Mouse (Mus musculus): ENCODE data around the gene Coro2a. TPM values are rescaled to one million over a fixed set of nuclear protein-coding genes. Genes with fewer than 3 reads are reported as not detected.
"Not testable (repeated sequence)": the region's sequence is repeated elsewhere in the genome, so short reads cannot be mapped to it uniquely, and the experiment has no call there.

Gene Coro2a
- polyA plus RNA-seq, 1 experiment from 2014 or later = 5.2 TPM

GRCm38 (mm10) chr4:46582024-46582423, 20.0 kb downstream of the Coro2a start:
- H3K27me3 ChIP-seq (ENCODE audit: control insufficient read depth, insufficient read depth, low read depth, low read length); H3K27ac ChIP-seq (ENCODE audit: low read length); H3K9me3 ChIP-seq (ENCODE audit: control insufficient read depth, low read length); H3K4me2 ChIP-seq (ENCODE audit: low read depth, low read length); H3K9ac ChIP-seq (ENCODE audit: low read length); H3K4me1 ChIP-seq (replicated peaks; ENCODE audit: control insufficient read depth, insufficient read depth, low read length); ATAC-seq (ENCODE audit: low read depth); H3K36me3 ChIP-seq (ENCODE audit: control insufficient read depth, insufficient read depth, low read length); H3K4me3 ChIP-seq (ENCODE audit: low read length): not testable (repeated sequence)
- 86% methylated on average over 9 of the region's 9 CpGs for WGBS

DNA sequence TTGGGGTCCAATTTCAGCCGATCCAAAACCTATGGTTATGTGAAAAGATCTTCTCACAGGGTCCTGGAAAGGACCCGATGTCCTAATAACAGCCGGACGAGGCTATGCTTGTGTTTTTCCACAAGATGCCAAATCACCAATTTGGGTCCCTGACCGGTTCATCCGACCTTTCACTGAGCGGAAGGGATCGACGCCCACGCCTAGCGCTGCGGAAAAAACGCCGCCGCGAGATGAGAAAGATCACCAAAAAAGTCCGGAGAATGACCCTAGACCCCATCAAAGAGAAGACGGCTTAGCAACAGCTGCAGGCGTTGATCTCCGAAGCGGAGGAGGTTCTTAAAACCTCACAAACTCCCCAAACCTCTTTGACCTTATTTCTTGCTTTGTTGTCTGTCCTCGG, 20.4 kb downstream of the Coro2a start:
- H3K27ac ChIP-seq (ENCODE audit: low read length); H3K9me3 ChIP-seq (ENCODE audit: control insufficient read depth, low read length); ATAC-seq (ENCODE audit: low read depth); H3K27me3 ChIP-seq (ENCODE audit: control insufficient read depth, insufficient read depth, low read depth, low read length); H3K4me1 ChIP-seq (replicated peaks; ENCODE audit: control insufficient read depth, insufficient read depth, low read length); H3K4me2 ChIP-seq (ENCODE audit: low read depth, low read length); H3K4me3 ChIP-seq (ENCODE audit: low read length); H3K36me3 ChIP-seq (ENCODE audit: control insufficient read depth, insufficient read depth, low read length); H3K9ac ChIP-seq (ENCODE audit: low read length): not testable (repeated sequence)
- 92% methylated on average over 22 of the region's 22 CpGs for WGBS

DNA sequence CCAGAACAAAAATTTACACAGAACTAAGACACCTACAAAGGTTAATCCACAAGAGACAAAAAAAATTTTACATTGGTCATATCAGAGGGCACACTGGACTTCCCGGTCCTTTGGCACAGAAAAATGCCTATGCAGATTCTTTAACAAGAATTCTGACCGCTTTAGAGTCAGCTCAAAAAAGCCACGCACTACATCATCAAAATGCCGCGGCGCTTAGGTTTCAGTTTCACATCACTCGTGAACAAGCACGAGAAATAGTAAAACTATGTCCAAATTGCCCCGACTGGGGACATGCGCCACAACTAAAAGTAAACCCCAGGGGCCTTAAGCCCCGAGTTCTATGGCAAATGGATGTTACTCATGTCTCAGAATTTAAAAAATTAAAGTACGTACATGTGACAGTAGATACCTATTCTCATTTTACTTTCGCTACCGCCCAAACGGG, 21.2 kb downstream of the Coro2a start:
- not testable (repeated sequence) for H3K4me2 ChIP-seq (ENCODE audit: low read depth, low read length); H3K9ac ChIP-seq (ENCODE audit: low read length); H3K36me3 ChIP-seq (ENCODE audit: control insufficient read depth, insufficient read depth, low read length); ATAC-seq (ENCODE audit: low read depth); H3K4me3 ChIP-seq (ENCODE audit: low read length); H3K9me3 ChIP-seq (ENCODE audit: control insufficient read depth, low read length); H3K27me3 ChIP-seq (ENCODE audit: control insufficient read depth, insufficient read depth, low read depth, low read length); H3K27ac ChIP-seq (ENCODE audit: low read length); H3K4me1 ChIP-seq (replicated peaks; ENCODE audit: control insufficient read depth, insufficient read depth, low read length)
- WGBS = 91% methylated on average over 15 of the region's 15 CpGs

DNA sequence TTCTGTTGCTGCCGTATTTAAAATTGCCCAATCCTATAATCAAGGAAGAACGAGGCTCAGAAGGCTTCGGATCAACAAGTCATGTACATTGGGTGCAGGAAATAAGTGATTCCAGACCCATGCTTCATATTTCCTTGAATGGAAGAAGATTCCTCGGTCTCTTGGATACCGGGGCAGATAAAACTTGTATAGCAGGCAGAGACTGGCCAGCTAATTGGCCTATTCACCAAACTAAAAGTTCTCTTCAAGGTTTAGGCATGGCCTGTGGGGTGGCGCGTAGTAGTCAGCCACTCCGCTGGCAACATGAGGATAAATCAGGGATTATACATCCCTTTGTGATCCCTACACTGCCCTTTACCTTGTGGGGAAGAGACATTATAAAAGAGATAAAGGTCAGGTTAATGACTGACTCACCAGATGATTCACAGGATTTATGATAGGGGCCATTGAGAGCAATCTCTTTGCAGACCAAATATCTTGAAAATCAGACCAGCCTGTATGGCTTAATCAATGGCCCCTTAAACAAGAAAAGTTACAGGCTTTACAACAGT, 23.1 kb downstream of the Coro2a start:
- H3K27ac ChIP-seq (ENCODE audit: low read length); ATAC-seq (ENCODE audit: low read depth); H3K9ac ChIP-seq (ENCODE audit: low read length); H3K4me1 ChIP-seq (replicated peaks; ENCODE audit: control insufficient read depth, insufficient read depth, low read length); H3K4me2 ChIP-seq (ENCODE audit: low read depth, low read length); H3K4me3 ChIP-seq (ENCODE audit: low read length); H3K36me3 ChIP-seq (ENCODE audit: control insufficient read depth, insufficient read depth, low read length); H3K9me3 ChIP-seq (ENCODE audit: control insufficient read depth, low read length); H3K27me3 ChIP-seq (ENCODE audit: control insufficient read depth, insufficient read depth, low read depth, low read length): not testable (repeated sequence)
- WGBS = 89% methylated on average over 8 of the region's 8 CpGs

- Histone ChIP-seq H3K36me3 (ENCODE audit: control insufficient read depth, insufficient read depth, low read length) (no peaks in the 10 kb centered on the region), H3K4me3 (ENCODE audit: low read length) (no peak overlapping the region), H3K9ac (ENCODE audit: low read length) (no peak overlapping the region), H3K27ac (ENCODE audit: low read length) (no peak overlapping the region), H3K4me2 (ENCODE audit: low read depth, low read length) (no peak overlapping the region), H3K27me3 (ENCODE audit: control insufficient read depth, insufficient read depth, low read depth, low read length) (no peaks in the 10 kb centered on the region), H3K4me1 (replicated peaks; ENCODE audit: control insufficient read depth, insufficient read depth, low read length) (no peaks in the 10 kb centered on the region), H3K9me3 (ENCODE audit: control insufficient read depth, low read length) (peaks cover 10% of the 10 kb centered on the region)
- WGBS = 65% methylated on average over 1 of the region's 1 CpGs
- ATAC-seq (ENCODE audit: low read depth) = no peak
Measured at GRCm38 (mm10) chr4:46578228-46578627, 23.8 kb downstream of the Coro2a start.

- not testable (repeated sequence) for H3K36me3 ChIP-seq (ENCODE audit: control insufficient read depth, insufficient read depth, low read length); H3K4me2 ChIP-seq (ENCODE audit: low read depth, low read length); H3K4me3 ChIP-seq (ENCODE audit: low read length); H3K9me3 ChIP-seq (ENCODE audit: control insufficient read depth, low read length); H3K9ac ChIP-seq (ENCODE audit: low read length); H3K4me1 ChIP-seq (replicated peaks; ENCODE audit: control insufficient read depth, insufficient read depth, low read length); H3K27ac ChIP-seq (ENCODE audit: low read length); H3K27me3 ChIP-seq (ENCODE audit: control insufficient read depth, insufficient read depth, low read depth, low read length); ATAC-seq (ENCODE audit: low read depth)
- 85% methylated on average over 6 of the region's 10 CpGs for WGBS
Measured at GRCm38 (mm10) chr4:46575509-46576284, 26.3 kb downstream of the Coro2a start.

DNA sequence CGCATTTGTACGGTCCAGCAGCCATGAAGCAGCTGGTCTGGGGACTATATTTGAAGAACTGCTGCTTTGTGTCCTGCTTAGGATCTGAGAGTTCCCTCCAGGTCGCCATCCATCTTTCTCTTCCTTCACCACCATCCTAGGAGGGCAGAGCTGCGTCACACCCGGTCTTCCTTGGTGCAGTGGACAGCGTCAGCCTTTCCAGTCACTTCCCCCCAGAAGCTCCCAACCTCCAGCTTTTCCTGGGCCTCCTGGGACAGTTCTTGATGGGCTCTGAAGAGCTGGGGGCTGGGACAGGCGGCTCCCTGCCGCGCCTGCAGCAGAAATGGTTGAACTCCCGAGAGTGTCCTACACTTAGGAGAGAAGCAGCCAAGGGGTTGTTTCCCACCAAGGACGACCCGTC, 27.2 kb downstream of the Coro2a start:
- H3K9ac ChIP-seq (ENCODE audit: low read length) = no peak overlapping the region
- ATAC-seq (ENCODE audit: low read depth) = no peak
- no peak overlapping the region for H3K4me3 ChIP-seq (ENCODE audit: low read length)
- H3K27ac ChIP-seq (ENCODE audit: low read length) = no peak overlapping the region
- 54% methylated on average over 10 of the region's 12 CpGs for WGBS
- H3K4me1 ChIP-seq (replicated peaks; ENCODE audit: control insufficient read depth, insufficient read depth, low read length) = no peaks in the 10 kb centered on the region
- no peak overlapping the region for H3K4me2 ChIP-seq (ENCODE audit: low read depth, low read length)
- no peaks in the 10 kb centered on the region for H3K36me3 ChIP-seq (ENCODE audit: control insufficient read depth, insufficient read depth, low read length)
- H3K27me3 ChIP-seq (ENCODE audit: control insufficient read depth, insufficient read depth, low read depth, low read length) = no peaks in the 10 kb centered on the region
- H3K9me3 ChIP-seq (ENCODE audit: control insufficient read depth, low read length) = peaks cover 3% of the 10 kb centered on the region; the same call in 1 of the 2 replicates

GRCm38 (mm10) chr4:46574024-46574753, 27.8 kb downstream of the Coro2a start:
- no peaks in the 10 kb centered on the region for H3K36me3 ChIP-seq (ENCODE audit: control insufficient read depth, insufficient read depth, low read length)
- no peak overlapping the region for H3K27ac ChIP-seq (ENCODE audit: low read length)
- H3K4me2 ChIP-seq (ENCODE audit: low read depth, low read length) = no peak overlapping the region
- ATAC-seq (ENCODE audit: low read depth) = no peak
- H3K4me1 ChIP-seq (replicated peaks; ENCODE audit: control insufficient read depth, insufficient read depth, low read length) = no peaks in the 10 kb centered on the region
- H3K27me3 ChIP-seq (ENCODE audit: control insufficient read depth, insufficient read depth, low read depth, low read length) = no peaks in the 10 kb centered on the region
- H3K4me3 ChIP-seq (ENCODE audit: low read length) = no peak overlapping the region
- peaks cover 3% of the 10 kb centered on the region; the same call in 1 of the 2 replicates for H3K9me3 ChIP-seq (ENCODE audit: control insufficient read depth, low read length)
- WGBS = 28% methylated on average over 9 of the region's 9 CpGs
- H3K9ac ChIP-seq (ENCODE audit: low read length) = no peak overlapping the region

- Histone ChIP-seq H3K36me3 (ENCODE audit: control insufficient read depth, insufficient read depth, low read length) (no peaks in the 10 kb centered on the region), H3K27ac (ENCODE audit: low read length) (no peak overlapping the region), H3K9ac (ENCODE audit: low read length) (no peak overlapping the region), H3K4me1 (replicated peaks; ENCODE audit: control insufficient read depth, insufficient read depth, low read length) (no peaks in the 10 kb centered on the region), H3K9me3 (ENCODE audit: control insufficient read depth, low read length) (no peaks in the 10 kb centered on the region), H3K4me3 (ENCODE audit: low read length) (no peak overlapping the region), H3K4me2 (ENCODE audit: low read depth, low read length) (no peak overlapping the region), H3K27me3 (ENCODE audit: control insufficient read depth, insufficient read depth, low read depth, low read length) (no peaks in the 10 kb centered on the region)
- ATAC-seq (ENCODE audit: low read depth) = no peak
- 63% methylated on average over 4 of the region's 4 CpGs for WGBS
Measured at GRCm38 (mm10) chr4:46572616-46573015, 29.4 kb downstream of the Coro2a start.
